Mouse (Mus musculus) splenic B cell, adult 2 months (primary cell): Measurements from ENCODE around the gene Tk1.
"Not testable (repeated sequence)": the region's sequence is repeated elsewhere in the genome, so short reads cannot be mapped to it uniquely, and the experiment has no call there.

ENCODE experiments used
- DNase-seq: peaks from one replicate; pipeline ENCODE4 v3.0.0-alpha.2; 2011; ENCODE audit warnings: low read depth, low spot score
- H3K27me3 ChIP-seq: 2 replicates; pipeline ENCODE4 v1.6.1; 2012; ENCODE audit warnings: mild to moderate bottlenecking, low read length, moderate library complexity, mixed read lengths; ENCODE audit not compliant: control insufficient read depth, poor library complexity, insufficient read depth, severe bottlenecking
- H3K36me3 ChIP-seq: 2 replicates; pipeline ENCODE4 v1.6.1; 2012; ENCODE audit warnings: mild to moderate bottlenecking, low read length, moderate library complexity, mixed read lengths; ENCODE audit not compliant: control insufficient read depth, poor library complexity, insufficient read depth, severe bottlenecking

Gene Tk1

GRCm38 (mm10) chr11:117819095-117819494 is 6.8 kb downstream of the Tk1 start:
- DNase-seq = no peak
- Histone ChIP-seq H3K27me3 (no peaks in the 10 kb centered on the region), H3K36me3 (peaks cover 5% of the 10 kb centered on the region)

- no peak for DNase-seq
- Histone ChIP-seq H3K27me3 (no peaks in the 10 kb centered on the region), H3K36me3 (peaks cover 9% of the 10 kb centered on the region)
These were observed 9.4 kb downstream of the Tk1 start for GRCm38 (mm10) chr11:117816389-117816996.

GRCm38 (mm10) chr11:117815850-117816249 is 10.0 kb downstream of the Tk1 start:
- not testable (repeated sequence) for H3K27me3 ChIP-seq, H3K36me3 ChIP-seq, DNase-seq

GRCm38 (mm10) chr11:117814704-117815366 is 11.1 kb downstream of the Tk1 start:
- DNase-seq = no peak
- Histone ChIP-seq H3K27me3 (no peaks in the 10 kb centered on the region), H3K36me3 (peaks cover 9% of the 10 kb centered on the region)

- Histone ChIP-seq H3K36me3 (peaks cover 9% of the 10 kb centered on the region), H3K27me3 (no peaks in the 10 kb centered on the region)
- no peak for DNase-seq
These were observed 12.0 kb downstream of the Tk1 start for GRCm38 (mm10) chr11:117813867-117814266.

GRCm38 (mm10) chr11:117810401-117811046 is 15.4 kb downstream of the Tk1 start:
- peaks cover 8% of the 10 kb centered on the region for H3K36me3 ChIP-seq
- peak; percentile 85 for DNase-seq
- no peaks in the 10 kb centered on the region for H3K27me3 ChIP-seq

- H3K27me3 ChIP-seq = no peaks in the 10 kb centered on the region
- peak; percentile 73 for DNase-seq
- peaks cover 6% of the 10 kb centered on the region for H3K36me3 ChIP-seq
These were observed 16.2 kb downstream of the Tk1 start, which contains the start of the genes Gm20708 and Syngr2 for GRCm38 (mm10) chr11:117809407-117810311. Gene Gm20708, plus strand, starts transcription at chr11:117809668. Gene Syngr2, plus strand, starts transcription at chr11:117809668.

GRCm38 (mm10) chr11:117806781-117807180 is 19.1 kb downstream of the Tk1 start:
- H3K27me3 ChIP-seq = no peaks in the 10 kb centered on the region
- DNase-seq = no peak

GRCm38 (mm10) chr11:117803166-117803688 is 22.7 kb downstream of the Tk1 start:
- Histone ChIP-seq H3K36me3 (no peaks in the 10 kb centered on the region), H3K27me3 (no peaks in the 10 kb centered on the region)
- DNase-seq = no peak

More at GRCm38 (mm10) chr11:117806781-117807180, 19.1 kb downstream of the Tk1 start:
- no peaks in the 10 kb centered on the region for H3K36me3 ChIP-seq

- DNase-seq = no peak
- no peaks in the 10 kb centered on the region for H3K36me3 ChIP-seq
- no peaks in the 10 kb centered on the region for H3K27me3 ChIP-seq
These were observed 24.2 kb downstream of the Tk1 start for GRCm38 (mm10) chr11:117801650-117802049.

- H3K36me3 ChIP-seq = no peaks in the 10 kb centered on the region
These were observed 25.9 kb downstream of the Tk1 start for GRCm38 (mm10) chr11:117800038-117800437.

GRCm38 (mm10) chr11:117799174-117799573 is 26.7 kb downstream of the Tk1 start:
- no peaks in the 10 kb centered on the region for H3K27me3 ChIP-seq
- H3K36me3 ChIP-seq = no peaks in the 10 kb centered on the region
- peak; percentile 88 for DNase-seq

More at GRCm38 (mm10) chr11:117800038-117800437, 25.9 kb downstream of the Tk1 start:
- no peak for DNase-seq
- H3K27me3 ChIP-seq = no peaks in the 10 kb centered on the region

- no peaks in the 10 kb centered on the region for H3K36me3 ChIP-seq
- H3K27me3 ChIP-seq = no peaks in the 10 kb centered on the region
- peak; percentile 63 for DNase-seq
These were observed 27.7 kb downstream of the Tk1 start for GRCm38 (mm10) chr11:117798160-117798541.

- no peak for DNase-seq
- no peaks in the 10 kb centered on the region for H3K36me3 ChIP-seq
- no peaks in the 10 kb centered on the region for H3K27me3 ChIP-seq
These were observed 28.3 kb downstream of the Tk1 start, which contains the start of gene 6030468B19Rik for GRCm38 (mm10) chr11:117797511-117798159. Gene 6030468B19Rik, plus strand, starts transcription at chr11:117797660.
